Mouse (Mus musculus) adrenal gland, postnatal 14 days (tissue): Measurements from ENCODE around the gene Dennd4b. TPM values are rescaled to one million over a fixed set of nuclear protein-coding genes. Genes with fewer than 3 reads are reported as not detected.
"Not testable (repeated sequence)": the region's sequence is repeated elsewhere in the genome, so short reads cannot be mapped to it uniquely, and the experiment has no call there.

Source experiments
- DNase-seq: peaks from one replicate; pipeline ENCODE4 v3.0.0; 2021; ENCODE audit warnings: mixed read lengths
- long read RNA-seq, 2 experiments: library from polyadenylated mRNA; stranded (forward); transcript quantifications; one replicate each; pipeline ENCODE4 v2.0.0; 2021
- total RNA-seq: library from RNA; stranded (reverse); gene quantifications from 2 replicates; pipeline ENCODE4 v1.2.3, GENCODE M21; 2021

Gene Dennd4b
- 6.9 and 12.3 TPM in 2 replicates for total RNA-seq
- long read RNA-seq, experiment 1, full-length matches to known transcripts: 1 of 4 reads
- long read RNA-seq, experiment 1, partial matches to known transcripts: 2 of 4 reads
- long read RNA-seq, experiment 1, other reads (novel, unspliced or antisense): 1 of 4 reads
- long read RNA-seq, experiment 2, full-length matches to known transcripts: 1 of 7 reads
- long read RNA-seq, experiment 2, partial matches to known transcripts: 4 of 7 reads
- long read RNA-seq, experiment 2, other reads (novel, unspliced or antisense): 2 of 7 reads

DNA sequence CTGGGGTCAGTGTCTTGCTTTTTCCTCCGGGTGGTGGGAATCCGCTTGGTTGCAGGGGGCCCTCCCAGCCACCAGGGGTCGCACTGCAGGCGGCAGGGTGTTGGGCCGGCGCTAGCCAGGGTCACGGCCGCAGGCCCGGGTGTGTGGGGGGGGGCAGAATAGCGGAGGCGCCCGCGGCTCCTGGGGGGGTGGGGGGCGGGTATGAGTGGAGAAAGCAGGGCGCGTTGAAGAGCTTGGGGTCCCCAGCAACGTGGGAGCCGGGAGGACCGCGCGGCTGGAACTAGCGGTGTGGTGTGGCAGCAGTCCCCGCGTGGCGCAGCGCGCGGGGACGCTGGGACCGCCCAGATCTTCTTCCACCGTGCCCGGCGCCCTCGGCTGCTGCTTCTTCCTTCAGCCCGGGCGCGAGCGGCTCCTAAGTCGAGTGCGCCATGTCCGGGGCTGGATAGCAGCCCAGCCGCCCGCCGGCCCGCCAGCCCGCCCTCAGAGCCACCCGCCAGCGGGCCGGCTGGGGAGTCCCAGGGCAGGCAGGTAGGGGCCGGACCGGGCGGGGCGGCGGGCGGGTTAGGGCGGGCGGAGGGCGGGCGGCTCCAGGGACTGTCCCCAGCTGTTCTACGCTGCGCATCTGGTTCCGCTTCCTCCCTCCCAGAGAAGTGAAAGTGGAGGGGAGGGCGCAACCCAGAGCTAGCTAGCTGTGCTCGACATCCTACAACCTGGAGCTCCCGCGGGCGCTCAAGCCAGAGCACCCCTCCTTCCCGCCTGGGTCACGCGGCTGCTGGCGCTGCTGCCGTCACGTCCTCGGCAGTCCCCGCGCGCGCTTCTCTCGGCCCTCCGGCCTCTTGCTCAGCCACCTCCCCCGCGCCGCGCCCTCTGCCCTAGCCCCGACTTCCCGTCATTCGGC lies at the start of gene Dennd4b:
Gene Dennd4b, plus strand, starts transcription at position 152 of the 898 bp plus-strand sequence.
- peak; percentile 98 for DNase-seq

DNA sequence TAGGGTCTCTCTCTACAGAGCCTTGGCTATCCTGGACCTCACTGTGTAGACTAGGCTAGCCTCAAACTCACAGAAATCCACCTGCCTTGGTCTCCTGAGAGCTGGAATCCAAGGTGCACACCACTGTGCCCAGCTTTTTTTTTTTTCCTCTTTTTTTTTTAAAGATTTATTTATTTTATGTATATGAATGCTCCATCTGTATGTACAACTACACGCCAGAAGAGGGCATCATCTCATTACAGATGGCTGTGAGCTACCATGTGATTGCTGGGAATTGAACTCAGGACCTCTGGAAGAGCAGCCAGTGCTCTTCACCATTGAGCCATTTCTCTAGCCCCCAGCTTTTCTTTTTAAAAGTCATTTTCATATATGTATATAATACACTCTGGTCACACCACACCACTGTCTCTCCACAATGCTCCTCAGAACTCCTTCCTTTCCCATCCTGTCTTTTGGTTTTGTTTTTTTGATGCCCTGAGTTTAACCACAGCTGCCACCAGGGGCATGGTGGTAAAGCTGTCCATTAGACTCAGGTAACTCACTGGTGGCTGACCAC lies 49.1 kb upstream of the Dennd4b start:
- DNase-seq: no peak

DNA sequence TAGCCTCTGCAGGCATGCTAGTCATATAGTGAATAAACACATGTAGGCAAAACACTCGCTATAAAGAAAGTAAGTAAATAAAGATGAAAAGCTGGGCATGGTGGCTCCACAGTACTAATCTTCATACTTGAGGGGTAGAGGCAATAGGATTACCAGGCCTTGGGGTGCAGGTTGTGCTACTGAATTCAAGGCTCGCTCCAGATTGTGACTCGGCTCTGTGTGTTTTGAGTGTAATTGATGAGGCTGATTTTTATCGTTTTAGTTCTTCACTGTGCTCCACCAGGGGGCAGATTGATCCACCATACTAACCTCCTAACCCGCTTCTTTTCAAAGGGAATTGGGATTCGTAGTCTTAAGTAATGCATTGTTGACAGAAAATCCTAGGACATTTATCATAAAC lies 44.9 kb upstream of the Dennd4b start:
- DNase-seq: peak; percentile 66

DNA sequence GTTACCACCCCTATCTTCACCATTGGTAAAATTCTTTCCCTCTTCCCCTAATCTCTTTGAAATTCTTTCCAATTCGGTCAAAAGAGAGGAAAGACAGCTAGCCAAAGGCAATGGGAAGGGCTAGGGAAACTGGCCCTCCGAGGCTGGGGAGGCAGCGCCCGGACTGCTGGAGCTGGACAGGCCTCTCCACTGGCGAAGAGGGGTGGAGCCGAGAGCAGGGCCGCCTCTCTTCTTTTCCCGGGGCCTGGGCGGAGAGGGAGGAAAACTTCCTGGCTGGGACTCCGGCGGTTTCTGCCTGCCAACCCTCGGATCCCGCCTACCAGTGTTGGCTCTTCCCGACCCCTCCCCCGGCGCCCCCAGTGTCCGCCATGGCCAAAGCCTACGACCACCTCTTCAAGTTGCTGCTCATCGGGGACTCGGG lies 44.4 kb upstream of the Dennd4b start:
- DNase-seq: peak; percentile 92

DNA sequence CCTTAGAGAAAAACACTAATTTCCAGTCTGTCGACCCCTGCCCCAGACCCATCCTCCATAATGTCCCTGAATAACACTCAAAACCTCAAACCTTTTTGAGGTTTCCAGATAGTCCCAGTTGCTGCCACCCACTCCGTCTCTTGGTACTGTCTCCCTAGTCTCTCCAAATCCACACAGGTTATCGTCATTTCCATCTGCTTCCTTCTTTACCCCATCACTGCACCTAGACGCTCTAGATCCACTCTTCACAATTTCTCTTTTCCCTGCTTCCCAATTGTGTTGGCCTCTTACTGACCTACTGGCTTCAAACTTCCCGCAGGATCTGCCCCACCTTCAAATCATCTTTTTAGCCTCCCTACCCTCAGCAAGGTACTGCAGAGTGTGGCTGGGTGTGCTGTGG lies 43.9 kb upstream of the Dennd4b start:
- no peak for DNase-seq

DNA sequence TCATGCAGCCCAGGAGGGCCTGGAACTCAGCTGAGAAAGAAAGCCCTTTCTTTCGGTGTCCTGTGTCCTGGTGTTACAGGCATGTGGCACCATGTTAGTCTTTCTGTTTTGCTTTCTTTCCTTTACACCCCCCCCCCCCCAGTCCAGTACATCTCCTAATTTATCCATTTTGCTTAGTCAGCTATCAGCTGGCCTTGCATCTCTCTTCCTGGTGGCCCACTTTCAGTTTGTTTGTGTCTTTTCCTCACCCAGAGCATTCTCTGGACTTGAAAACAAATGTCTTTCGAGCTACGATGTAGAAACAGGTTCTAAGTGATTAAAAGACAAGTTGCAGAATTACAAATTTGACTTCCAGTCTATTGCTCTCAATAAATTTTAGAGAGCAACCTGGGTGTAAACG lies 42.5 kb upstream of the Dennd4b start:
- no peak for DNase-seq

DNA sequence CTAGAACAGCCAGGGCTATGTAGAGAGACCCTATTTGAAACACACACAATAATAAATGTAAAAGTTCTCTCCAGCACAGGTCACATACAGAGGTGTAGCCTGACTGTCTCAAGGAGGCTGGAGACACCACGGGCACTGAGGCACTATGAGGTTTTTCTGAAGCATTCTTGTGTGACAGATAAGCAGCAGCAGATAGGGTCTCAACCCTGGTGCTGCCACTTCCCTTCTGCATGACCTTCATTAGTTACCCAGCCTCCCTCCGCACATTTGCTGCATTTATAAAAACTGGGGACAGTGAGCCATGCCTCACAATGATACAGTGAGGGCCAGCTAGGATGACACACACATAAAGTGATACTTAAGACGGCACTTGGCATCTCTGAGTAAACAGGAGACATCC lies 42.0 kb upstream of the Dennd4b start:
- DNase-seq: no peak

DNA sequence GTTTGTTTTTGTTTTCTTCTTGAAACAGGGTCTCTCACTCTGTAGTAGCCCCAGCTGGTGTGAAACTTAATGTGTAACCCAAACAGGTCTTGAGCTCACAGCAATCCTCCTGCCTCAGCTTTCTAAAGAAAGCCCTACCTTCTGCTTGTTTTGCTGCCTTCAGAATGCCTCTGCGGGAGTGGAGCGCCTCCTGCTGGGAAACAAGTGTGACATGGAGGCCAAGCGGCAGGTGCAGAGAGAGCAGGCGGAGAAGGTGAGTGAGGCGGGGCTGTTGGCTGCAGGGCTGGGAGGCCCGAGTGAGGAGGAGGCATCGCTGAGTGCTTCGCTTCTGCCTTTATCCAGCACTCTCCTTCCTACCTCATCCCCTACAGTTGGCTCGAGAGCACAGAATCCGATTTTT lies 40.7 kb upstream of the Dennd4b start:
- no peak for DNase-seq

DNA sequence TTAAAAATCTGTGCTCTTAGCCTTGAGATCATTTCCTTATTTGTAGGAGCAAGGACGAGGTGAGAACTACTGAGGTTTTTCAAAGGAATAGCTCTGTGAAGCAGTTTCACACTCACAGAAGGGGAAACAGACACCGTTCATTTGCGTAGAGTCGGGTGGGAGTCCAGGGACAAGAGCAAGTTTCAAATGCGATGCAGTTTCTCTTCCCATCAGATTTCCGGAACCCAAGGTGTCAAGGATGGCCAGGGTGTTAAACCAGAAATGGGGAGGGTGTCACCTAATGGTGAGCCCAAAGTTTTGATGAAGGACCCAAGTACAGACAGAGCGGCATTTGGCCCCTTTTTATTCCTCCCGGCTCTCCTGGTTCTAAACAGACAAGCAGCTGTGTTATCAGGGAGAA lies 33.9 kb upstream of the Dennd4b start:
- DNase-seq: no peak

DNA sequence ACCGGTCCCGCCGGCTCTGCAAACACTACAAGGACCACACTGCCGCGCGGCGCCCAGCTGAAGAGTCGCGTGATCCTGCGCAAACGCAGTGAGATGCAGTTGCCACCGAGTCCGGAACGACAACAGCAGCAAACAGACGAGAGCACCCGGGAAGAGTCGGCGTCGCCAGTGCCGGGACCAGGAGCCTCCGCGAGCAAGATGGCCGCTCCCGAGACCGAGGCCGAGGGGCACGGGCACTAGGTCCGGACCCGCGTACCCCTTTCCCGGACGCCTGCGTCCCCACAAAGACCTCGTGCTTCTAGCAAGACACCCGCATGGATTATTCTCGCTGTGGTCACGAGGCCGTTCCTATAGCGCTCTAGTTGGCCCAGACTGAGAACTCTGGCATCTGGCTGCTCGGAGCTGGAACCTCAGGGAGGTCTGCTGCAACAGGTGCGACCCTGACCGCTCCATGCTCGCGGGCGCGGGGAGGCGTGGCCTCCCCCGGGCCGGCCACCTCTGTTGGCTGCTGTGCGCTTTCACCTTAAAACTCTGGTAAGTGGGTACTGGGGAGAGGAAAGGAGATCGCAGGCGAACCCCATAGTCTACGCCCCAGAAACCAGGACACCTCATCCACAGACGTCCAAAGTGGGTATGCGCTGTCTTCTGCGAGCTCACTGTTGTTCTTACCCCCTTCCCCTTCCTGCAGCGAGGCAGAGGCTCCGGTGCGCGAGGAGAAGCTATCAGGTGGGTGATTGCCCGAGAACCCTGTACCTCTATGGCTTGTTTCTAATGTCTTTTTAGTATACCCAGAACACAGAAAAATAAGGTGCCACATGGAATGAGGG lies 33.3 kb upstream of the Dennd4b start, which contains the start of gene Jtb:
Gene Jtb, plus strand, starts transcription at position 91 of the 827 bp plus-strand sequence.
- DNase-seq: peak; percentile 96

DNA sequence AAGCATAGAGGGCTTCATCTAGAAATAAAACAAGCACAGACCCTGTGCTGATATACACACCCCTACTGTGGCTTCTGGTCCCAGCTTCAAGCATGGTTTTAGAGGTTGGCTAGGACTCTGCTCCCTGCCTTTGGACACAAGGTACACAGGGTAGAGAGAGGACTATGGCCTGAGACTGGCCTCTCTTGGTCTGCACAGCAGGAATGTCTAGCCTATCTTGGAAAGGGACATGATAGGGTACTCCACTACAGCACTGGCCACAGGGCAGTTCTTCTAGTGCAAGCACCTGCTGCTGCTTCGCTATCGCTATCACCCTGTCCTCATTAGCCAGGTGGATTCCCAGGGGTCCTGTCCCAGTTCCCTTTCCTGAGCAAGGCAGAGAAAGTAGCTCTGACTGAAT lies 23.7 kb upstream of the Dennd4b start:
- no peak for DNase-seq

DNA sequence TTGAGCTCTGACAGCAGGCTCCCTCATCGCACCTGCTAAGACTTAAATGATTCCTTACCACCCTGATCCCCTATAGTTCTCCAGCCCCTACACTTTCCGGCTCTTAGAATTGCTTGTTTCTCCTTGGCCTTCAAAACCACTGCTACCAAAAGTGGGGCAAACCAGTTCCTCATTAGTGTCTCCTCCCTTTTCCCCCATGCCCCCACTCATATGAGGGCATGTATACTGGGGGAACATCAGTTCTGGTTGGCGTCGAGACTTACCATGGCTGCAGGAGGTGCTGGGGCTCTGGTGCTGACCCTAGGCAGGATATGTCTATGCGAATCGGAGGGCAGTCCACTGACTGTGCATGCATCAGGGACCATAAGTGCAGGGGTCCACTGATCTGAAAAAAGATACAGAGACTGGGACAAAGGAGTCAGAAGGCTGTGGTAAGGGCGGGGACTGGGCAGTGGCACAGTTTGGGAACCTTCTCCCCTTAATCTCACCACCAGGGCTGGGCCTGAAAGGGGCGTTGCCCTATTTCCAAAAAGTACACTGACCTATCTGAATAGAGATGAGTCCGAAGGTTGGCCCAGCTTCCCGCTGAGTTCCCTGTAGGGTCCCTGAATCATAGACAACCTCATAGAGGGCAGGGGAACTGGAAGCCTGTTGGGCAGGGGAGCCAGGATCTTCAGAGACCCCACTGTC lies 23.2 kb upstream of the Dennd4b start:
- DNase-seq: no peak

DNA sequence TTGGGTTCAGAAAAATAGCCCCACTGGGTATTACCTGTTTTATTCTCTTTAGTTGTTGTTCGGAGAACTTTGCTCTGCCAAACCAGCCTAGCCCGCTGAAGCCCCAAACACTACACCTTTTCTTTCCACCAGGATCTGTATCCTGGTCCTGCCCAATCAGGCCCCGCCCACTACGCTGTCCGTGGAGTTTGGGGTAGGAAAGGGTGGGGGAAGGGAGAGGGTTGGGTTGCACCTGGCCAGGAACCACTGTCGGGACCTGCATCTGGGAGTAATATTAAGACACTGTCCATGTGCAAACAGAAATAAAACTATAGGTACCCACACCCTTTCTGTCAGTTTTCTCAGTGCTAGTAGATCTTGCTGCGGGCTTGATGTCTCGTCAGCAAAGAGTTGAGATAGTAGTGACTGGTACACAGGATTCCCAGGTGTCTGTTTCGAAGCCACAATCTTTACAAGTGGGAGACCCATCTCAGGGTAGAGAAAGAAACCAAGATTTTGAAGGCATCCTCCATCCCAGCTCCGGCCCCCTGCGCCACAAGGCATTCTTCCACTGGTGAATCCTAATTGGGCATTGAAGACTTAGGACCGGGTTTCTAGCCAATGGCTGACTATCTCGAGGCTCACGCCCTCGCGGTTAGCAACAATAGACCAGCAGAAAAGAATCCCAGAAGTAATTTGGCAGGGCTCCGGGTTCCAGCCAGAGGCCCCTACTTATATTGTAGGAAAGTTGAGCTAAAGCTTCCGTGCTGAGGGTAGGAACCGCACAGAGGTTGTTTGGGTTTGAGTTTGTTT lies 21.8 kb upstream of the Dennd4b start, which contains the start of gene Creb3l4:
Gene Creb3l4, minus strand, starts transcription at position 529 of the 792 bp plus-strand sequence.
- peak; percentile 66 for DNase-seq

DNA sequence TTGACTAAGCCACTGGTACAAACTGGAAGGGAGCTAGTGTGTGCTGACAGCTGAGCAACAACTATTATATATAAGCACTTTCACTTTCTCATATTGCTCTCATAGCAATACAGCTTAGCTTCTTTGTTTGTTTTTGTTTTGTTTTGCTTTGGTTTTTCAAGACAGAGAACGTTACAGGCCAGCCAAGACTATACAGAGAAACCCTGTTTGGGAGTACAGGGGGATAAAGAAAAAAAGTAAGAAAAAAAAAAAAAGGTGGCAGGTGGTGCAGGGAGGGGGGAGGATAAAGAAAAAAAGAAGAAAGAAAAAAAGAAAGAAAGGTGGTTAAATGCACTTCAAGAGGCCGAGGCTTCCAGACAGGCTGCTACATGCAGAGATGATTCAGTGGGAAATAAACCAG lies 19.6 kb upstream of the Dennd4b start:
- no peak for DNase-seq

DNA sequence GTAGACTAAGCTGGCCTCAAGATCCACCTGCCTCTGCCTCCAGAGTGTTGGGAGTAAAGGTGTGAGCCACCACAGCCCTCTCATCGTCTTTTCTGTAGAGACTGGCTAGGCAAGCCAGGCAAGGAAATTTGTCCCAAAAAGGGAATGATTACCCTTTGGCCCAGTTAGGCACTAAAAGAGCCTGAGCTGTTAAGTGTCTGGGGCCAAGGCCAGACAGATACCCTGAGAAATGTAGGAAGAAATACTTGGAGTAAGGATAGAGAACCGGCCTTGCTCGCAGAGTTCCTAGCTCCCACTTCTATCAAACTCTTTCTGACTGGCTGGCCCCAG lies 17.4 kb upstream of the Dennd4b start:
- no peak for DNase-seq

DNA sequence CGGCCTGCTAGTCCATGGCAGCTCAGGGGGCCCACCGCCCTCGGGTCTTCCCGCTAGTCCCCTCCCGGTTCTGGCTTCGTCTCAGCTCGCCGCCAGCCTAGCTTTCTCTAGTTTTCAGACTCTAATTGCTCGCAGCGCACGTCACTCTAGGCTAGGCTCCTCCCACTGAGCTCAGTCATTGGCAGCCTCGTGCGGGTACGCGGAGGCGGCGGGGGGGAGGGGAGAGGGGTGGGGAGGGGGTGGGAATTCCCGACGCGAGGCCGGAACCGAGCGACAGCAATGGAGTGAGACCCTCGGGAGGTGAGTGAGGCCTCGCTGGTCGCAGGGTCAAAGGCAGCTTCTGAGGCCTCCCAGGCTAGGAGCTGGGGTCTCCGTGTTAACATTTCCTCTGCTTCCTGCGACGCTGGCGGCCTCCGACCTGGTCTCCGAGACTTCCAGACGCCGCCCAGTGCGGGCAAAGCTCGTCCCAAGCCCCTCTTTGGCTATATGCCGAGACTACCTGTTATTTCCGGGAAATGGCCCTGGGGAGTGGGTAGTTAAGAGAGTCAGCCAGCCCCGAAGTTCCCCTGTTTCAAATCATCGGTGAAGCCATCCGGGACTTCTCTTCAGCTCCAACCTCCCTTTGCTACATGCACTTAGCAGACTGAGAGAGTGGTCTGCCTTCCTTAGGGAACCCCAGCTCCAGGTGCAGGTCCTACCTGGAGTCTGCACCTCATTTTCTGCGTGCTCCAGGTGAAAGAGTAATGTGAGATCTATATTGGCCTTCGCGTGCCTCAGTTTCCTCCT lies 16.8 kb upstream of the Dennd4b start, which contains the start of gene Slc39a1:
Gene Slc39a1, plus strand, starts transcription at position 213 of the 786 bp plus-strand sequence.
- peak; percentile 95 for DNase-seq

DNA sequence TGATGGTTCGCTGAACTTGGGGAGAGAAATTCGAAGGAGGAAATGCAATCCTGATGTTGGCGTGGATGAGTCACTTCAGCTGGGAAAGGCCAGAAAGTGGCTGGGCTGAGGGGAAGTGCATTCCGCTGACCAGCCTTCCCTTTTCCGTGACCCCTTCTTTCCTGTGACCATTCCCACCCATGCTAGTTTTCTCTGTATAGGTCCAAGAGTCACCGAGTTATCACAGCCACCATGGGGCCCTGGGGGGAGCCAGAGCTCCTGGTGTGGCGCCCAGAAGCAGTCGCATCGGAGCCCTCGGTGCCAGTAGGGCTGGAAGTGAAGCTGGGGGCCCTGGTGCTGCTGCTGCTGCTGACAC lies 16.3 kb upstream of the Dennd4b start:
- peak; percentile 65 for DNase-seq

DNA sequence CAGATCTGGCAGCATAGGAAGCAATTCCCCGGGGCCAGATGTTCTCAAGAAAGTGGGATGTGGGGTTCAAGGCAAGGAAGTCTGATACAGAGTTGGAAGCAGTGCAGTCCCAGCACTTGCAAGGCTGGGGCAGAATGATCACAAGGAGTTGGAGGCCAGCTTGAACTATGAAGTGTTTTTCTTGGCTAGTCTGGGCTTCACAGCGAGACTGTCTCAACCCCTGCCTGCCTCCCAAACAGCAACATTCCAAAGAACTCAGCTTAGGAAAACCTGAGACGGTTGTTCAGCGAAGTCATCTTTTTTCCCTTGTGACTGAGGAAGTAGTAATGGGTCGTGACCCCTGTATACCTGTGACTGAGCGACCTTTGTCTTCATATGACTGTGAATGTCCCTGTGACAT lies 14.2 kb upstream of the Dennd4b start:
- no peak for DNase-seq

DNA sequence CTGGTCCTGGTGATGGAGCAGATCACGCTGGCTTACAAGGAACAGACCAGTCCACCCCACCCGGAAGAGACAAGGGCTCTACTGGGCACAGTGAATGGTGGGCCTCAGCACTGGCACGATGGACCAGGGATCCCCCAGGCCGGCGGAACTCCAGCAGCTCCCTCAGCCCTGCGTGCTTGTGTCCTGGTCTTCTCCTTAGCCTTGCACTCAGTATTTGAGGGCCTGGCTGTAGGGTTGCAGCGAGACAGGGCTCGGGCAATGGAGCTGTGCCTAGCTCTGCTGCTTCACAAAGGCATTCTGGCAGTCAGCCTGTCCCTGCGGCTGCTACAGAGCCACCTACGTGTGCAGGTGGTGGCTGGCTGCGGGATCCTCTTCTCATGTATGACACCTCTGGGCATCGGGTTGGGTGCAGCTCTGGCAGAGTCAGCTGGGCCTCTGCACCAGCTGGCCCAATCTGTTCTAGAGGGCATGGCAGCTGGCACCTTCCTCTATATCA lies 13.2 kb upstream of the Dennd4b start:
- DNase-seq: not testable (repeated sequence)

DNA sequence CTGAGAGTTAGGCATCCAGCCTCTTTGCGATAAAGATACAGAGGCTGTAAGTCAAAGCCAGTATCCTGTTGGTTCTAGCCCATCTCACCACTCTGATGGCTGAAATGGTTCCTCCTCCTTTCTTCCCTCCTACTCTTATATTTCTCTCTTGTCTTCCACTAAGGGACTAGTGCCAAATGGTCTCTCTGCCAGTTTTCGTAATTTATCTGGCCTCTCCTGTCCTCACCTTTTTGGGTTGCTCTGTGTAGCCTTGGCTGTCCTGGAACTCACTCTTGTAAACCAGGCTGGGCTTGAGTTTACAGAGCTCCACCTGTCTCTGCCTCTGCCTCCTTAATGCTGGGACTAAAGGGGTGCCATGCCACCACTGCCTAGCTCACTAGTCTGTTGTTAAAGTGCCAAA lies 12.3 kb upstream of the Dennd4b start:
- peak; percentile 32 for DNase-seq
